Mouse (Mus musculus) spleen, adult 2 months (tissue): ENCODE results near the gene Mesd. TPM values are rescaled to one million over a fixed set of nuclear protein-coding genes. Genes with fewer than 3 reads are reported as not detected.
A peak's percentile ranks its signal among the peaks of the same experiment; 100 is the strongest.

Experiments used
- DNase-seq, 2 experiments: peaks; one replicate each; pipeline versions ENCODE4 v3.0.0 to v3.0.0-alpha.2; 2012 to 2021; ENCODE audit warnings: low spot score in 2 of 2, low read depth in 1 of 2
- H3K27ac ChIP-seq: fragments of 200-500 bp; 2 replicates; pipeline ENCODE4 v1.5.1; 2012; ENCODE audit warnings: low read length, inconsistent platforms; ENCODE audit not compliant: insufficient read depth
- H3K27me3 ChIP-seq: fragments of 200-500 bp; 2 replicates; pipeline ENCODE4 v1.6.1; 2012; ENCODE audit warnings: mild to moderate bottlenecking, moderate library complexity, low read length, inconsistent platforms; ENCODE audit not compliant: control insufficient read depth, insufficient read depth
- H3K36me3 ChIP-seq: fragments of 200-500 bp; 2 replicates; pipeline ENCODE4 v1.6.1; 2012; ENCODE audit warnings: mild to moderate bottlenecking, low read length, inconsistent platforms; ENCODE audit not compliant: control insufficient read depth, insufficient read depth
- H3K4me1 ChIP-seq: fragments of 200-500 bp; 2 replicates; pipeline ENCODE4 v1.6.1; 2011; ENCODE audit warnings: inconsistent platforms; ENCODE audit not compliant: control insufficient read depth, insufficient read depth, insufficient read length
- H3K4me3 ChIP-seq: fragments of 200-500 bp; 2 replicates; pipeline ENCODE4 v1.5.1; 2011; ENCODE audit warnings: mild to moderate bottlenecking, inconsistent platforms; ENCODE audit not compliant: insufficient read depth, insufficient read length; ENCODE audit errors: extremely low read depth
- CTCF ChIP-seq: fragments of 200-500 bp; IDR thresholded peaks from 2 replicates; pipeline ENCODE4 v1.5.1; 2011; ENCODE audit warnings: mild to moderate bottlenecking, inconsistent platforms; ENCODE audit not compliant: insufficient read depth, insufficient read length, insufficient replicate concordance; ENCODE audit errors: extremely low read depth
- POLR2A ChIP-seq: fragments of 200-500 bp; IDR thresholded peaks from 2 replicates; pipeline ENCODE4 v1.6.1; 2011; ENCODE audit warnings: low read depth, low read length, inconsistent platforms
- WGBS: fragments of 180-500 bp; shearing (Covaris S2); methylation state at CpG from one replicate; pipeline ENCODE4 v1.1.7; 2018; 5-methylcytosine and 5-hydroxymethylcytosine counted together
- polyA plus RNA-seq: library from polyadenylated mRNA; depleted of rRNA; stranded (reverse); fragments of >200 nt; gene quantifications from 2 replicates; pipeline ENCODE4 v1.2.3, GENCODE M21; 2012

Mesd gene
- polyA plus RNA-seq, 1 experiment, result 6.2 TPM

GRCm38 (mm10) chr7:83914566-83914965 lies 30.3 kb downstream of the Mesd start:
- Histone ChIP-seq H3K4me1 (no peaks in the 10 kb centered on the region), H3K27ac (no peak overlapping the region), H3K4me3 (no peak overlapping the region), H3K27me3 (no peaks in the 10 kb centered on the region), H3K36me3 (no peaks in the 10 kb centered on the region)
- 0% methylated on average over 3 of the region's 3 CpGs for WGBS
- peak; percentile 14 to 72 for DNase-seq
- TF ChIP-seq POLR2A (no peak), CTCF (peak; percentile 73; the same call in 1 of the 2 replicates)

GRCm38 (mm10) chr7:83920241-83920640 lies 36.0 kb downstream of the Mesd start:
- no peak overlapping the region for H3K4me3 ChIP-seq
- no peak overlapping the region for H3K27ac ChIP-seq
- TF ChIP-seq CTCF (no peak), POLR2A (no peak)
- DNase-seq, result no peak
- WGBS, result 44% methylated on average over 4 of the region's 4 CpGs
- H3K36me3 ChIP-seq, result no peaks in the 10 kb centered on the region
- H3K4me1 ChIP-seq, result no peaks in the 10 kb centered on the region
- no peaks in the 10 kb centered on the region for H3K27me3 ChIP-seq

GRCm38 (mm10) chr7:83921637-83922036 lies 37.4 kb downstream of the Mesd start:
- Histone ChIP-seq H3K27ac (no peak overlapping the region), H3K27me3 (no peaks in the 10 kb centered on the region), H3K36me3 (no peaks in the 10 kb centered on the region), H3K4me1 (no peaks in the 10 kb centered on the region), H3K4me3 (no peak overlapping the region)
- DNase-seq, result no peak
- 54% methylated on average over 3 of the region's 3 CpGs for WGBS
- no peak for TF ChIP-seq CTCF
- no peak for TF ChIP-seq POLR2A

- no peak for TF ChIP-seq POLR2A
- TF ChIP-seq CTCF, result no peak
- Histone ChIP-seq H3K27me3 (no peaks in the 10 kb centered on the region), H3K36me3 (no peaks in the 10 kb centered on the region), H3K4me1 (no peaks in the 10 kb centered on the region), H3K4me3 (no peak overlapping the region), H3K27ac (no peak overlapping the region)
- DNase-seq, result no peak
- 70% methylated on average over 3 of the region's 3 CpGs for WGBS
These were observed 54.9 kb downstream of the Mesd start for GRCm38 (mm10) chr7:83939017-83939721.

- no peaks in the 10 kb centered on the region for H3K36me3 ChIP-seq
- TF ChIP-seq POLR2A (no peak), CTCF (no peak)
- DNase-seq, result no peak
- no peaks in the 10 kb centered on the region for H3K4me1 ChIP-seq
- H3K4me3 ChIP-seq, result no peak overlapping the region
- H3K27ac ChIP-seq, result no peak overlapping the region
- WGBS, result 76% methylated on average over 2 of the region's 2 CpGs
- H3K27me3 ChIP-seq, result no peaks in the 10 kb centered on the region
These were observed 55.9 kb downstream of the Mesd start for GRCm38 (mm10) chr7:83940136-83940535.

- Histone ChIP-seq H3K36me3 (no peaks in the 10 kb centered on the region), H3K27me3 (no peaks in the 10 kb centered on the region), H3K27ac (no peak overlapping the region), H3K4me1 (no peaks in the 10 kb centered on the region), H3K4me3 (no peak overlapping the region)
- TF ChIP-seq POLR2A, result no peak
- TF ChIP-seq CTCF, result no peak
- WGBS, result 87% methylated on average over 8 of the region's 8 CpGs
- DNase-seq, result no peak
These were observed 57.4 kb downstream of the Mesd start for GRCm38 (mm10) chr7:83941701-83942101.

- no peaks in the 10 kb centered on the region for H3K27me3 ChIP-seq
- H3K4me1 ChIP-seq, result no peaks in the 10 kb centered on the region
- H3K27ac ChIP-seq, result no peak overlapping the region
- no peaks in the 10 kb centered on the region for H3K36me3 ChIP-seq
- DNase-seq, result no peak
- TF ChIP-seq CTCF (no peak), POLR2A (no peak)
- H3K4me3 ChIP-seq, result no peak overlapping the region
- WGBS, result 82% methylated on average over 7 of the region's 7 CpGs
These were observed 64.5 kb downstream of the Mesd start for GRCm38 (mm10) chr7:83948743-83949142.
